Mouse (Mus musculus) heart, embryonic 12.5 days (tissue): ENCODE results near the gene Dazap1. TPM values are rescaled to one million over a fixed set of nuclear protein-coding genes. Genes with fewer than 3 reads are reported as not detected.

ENCODE experiments used
- ATAC-seq: fragments of 200-750 bp; cut with Nextera tagmentation; 2 replicates; pipeline ENCODE4 v1.8.0; 2017; ENCODE audit warnings: moderate TSS enrichment, moderate library complexity; ENCODE audit not compliant: insufficient number of reproducible peaks, low FRiP score
- H3K27ac ChIP-seq: fragments of 300-500 bp; sonication (generic); 2 replicates; pipeline ENCODE4 v1.5.1; 2016; ENCODE audit warnings: mild to moderate bottlenecking, moderate library complexity; ENCODE audit not compliant: poor library complexity, severe bottlenecking
- H3K27me3 ChIP-seq: fragments of 300-500 bp; sonication (generic); replicated peaks from 2 replicates; pipeline ENCODE4 v1.6.1; 2016; ENCODE audit warnings: mild to moderate bottlenecking, moderate library complexity
- H3K36me3 ChIP-seq: fragments of 300-500 bp; sonication (generic); 2 replicates; pipeline ENCODE4 v1.6.1; 2016; ENCODE audit warnings: mild to moderate bottlenecking, moderate library complexity
- H3K4me1 ChIP-seq: fragments of 300-500 bp; sonication (generic); replicated peaks from 2 replicates; pipeline ENCODE4 v1.6.1; 2016; ENCODE audit warnings: mild to moderate bottlenecking
- H3K4me2 ChIP-seq: fragments of 300-500 bp; sonication (generic); 2 replicates; pipeline ENCODE4 v1.6.1; 2016; ENCODE audit warnings: mild to moderate bottlenecking, moderate library complexity
- H3K4me3 ChIP-seq: fragments of 300-500 bp; sonication (generic); 2 replicates; pipeline ENCODE4 v1.5.1; 2016; ENCODE audit warnings: mild to moderate bottlenecking
- H3K9ac ChIP-seq: fragments of 300-500 bp; sonication (generic); 2 replicates; pipeline ENCODE4 v1.6.1; 2016; ENCODE audit warnings: mild to moderate bottlenecking, moderate library complexity
- H3K9me3 ChIP-seq: fragments of 300-500 bp; sonication (generic); replicated peaks from 2 replicates; pipeline ENCODE4 v1.6.1; 2016; ENCODE audit warnings: mild to moderate bottlenecking, moderate library complexity
- WGBS: fragments of 180-500 bp; shearing (Covaris S2); methylation state at CpG from one replicate; pipeline ENCODE4 v1.1.7; 2016; 5-methylcytosine and 5-hydroxymethylcytosine counted together
- polyA plus RNA-seq: library from polyadenylated mRNA; unstranded; fragments of >200 nt; fragmentation: Nextera tagmentation; extraction: Ambion mirVana; gene quantifications from 2 replicates; pipeline ENCODE4 v1.2.1, GENCODE M21; 2016

The Dazap1 gene
- polyA plus RNA-seq, 1 experiment from 2014 or later, result 37.4 TPM

DNA sequence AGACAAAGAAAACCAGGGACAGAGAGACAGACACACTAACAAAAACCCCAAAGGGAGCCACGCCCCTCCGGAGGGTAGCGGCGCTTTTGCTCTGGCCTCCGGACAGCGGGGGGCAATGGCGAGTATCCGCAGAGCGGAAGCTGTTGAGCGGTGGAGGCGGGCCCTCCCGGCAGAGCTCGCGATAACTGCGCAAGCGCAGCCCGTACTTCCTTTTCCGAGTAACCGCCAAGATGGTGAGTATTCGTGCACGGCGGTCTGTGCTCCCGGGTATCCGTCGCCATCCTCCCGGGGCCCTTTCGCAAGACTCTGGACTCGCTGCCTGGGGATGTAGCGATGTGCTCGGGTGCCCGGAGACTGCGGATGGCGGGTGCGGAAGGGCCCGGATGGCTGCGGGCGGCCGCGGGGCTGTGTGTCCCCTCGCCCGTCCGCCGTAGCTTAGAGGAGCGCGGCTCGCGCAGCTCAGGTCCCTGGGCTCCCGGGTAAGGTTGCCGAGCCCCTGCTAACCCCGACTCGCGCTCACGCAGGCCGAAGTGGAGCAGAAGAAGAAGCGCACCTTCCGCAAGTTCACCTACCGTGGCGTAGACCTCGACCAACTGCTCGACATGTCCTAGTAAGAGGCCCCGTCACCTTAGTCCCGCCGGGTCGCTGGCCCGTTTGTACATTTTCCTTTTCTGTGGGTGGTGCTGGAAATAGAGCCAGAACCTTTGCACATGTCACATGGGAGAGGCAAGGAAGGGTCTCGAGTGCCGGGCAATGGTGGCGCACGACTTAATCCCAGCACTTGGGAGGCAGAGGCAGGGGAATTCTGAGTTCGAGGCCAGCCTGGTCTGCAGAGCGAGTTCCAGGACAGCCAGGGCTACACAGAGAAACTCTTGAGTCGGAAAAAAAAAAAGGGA is 31.2 kb downstream of the Dazap1 start, which contains the start of gene Rps15:
Gene Rps15, plus strand, starts transcription at position 203 of the 896 bp plus-strand sequence.
- Histone ChIP-seq H3K27ac (peak within 1 kb of the TSS; percentile 82), H3K27me3 (peaks cover 12% of the 10 kb centered on the region), H3K9ac (peak within 1 kb of the TSS; percentile 92), H3K9me3 (no peaks in the 10 kb centered on the region), H3K36me3 (peaks cover 36% of the 10 kb centered on the region), H3K4me2 (peak within 1 kb of the TSS; percentile 99), H3K4me1 (peaks cover 34% of the 10 kb centered on the region), H3K4me3 (peak within 1 kb of the TSS; percentile 80)
- peak; percentile 92 for ATAC-seq
- under 1% methylated on average over 65 of the region's 72 CpGs for whole genome bisulfite sequencing

DNA sequence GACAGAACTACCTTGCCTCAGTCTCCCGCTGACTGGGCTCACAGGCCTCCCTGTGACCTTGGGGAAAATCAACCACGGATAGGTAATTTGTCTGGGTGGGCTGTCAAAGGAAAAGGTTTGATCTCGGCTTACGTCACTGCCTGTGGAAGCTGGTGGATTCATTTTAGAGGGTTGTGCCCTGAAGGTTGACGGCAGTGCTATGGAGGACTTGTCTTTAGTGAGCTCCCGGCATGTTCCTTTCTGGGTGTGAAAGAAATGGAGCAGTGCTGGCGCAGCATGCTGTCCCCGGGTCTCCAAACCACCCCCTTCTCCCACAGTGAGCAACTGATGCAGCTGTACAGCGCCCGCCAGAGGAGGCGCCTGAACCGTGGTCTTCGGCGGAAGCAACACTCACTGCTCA is 32.0 kb downstream of the Dazap1 start:
- H3K27me3 ChIP-seq, result peaks cover 21% of the 10 kb centered on the region
- peak overlapping the region; percentile 99 for H3K4me2 ChIP-seq
- H3K4me1 ChIP-seq, result peaks cover 34% of the 10 kb centered on the region
- H3K9ac ChIP-seq, result peak overlapping the region; percentile 92
- peak overlapping the region; percentile 82 for H3K27ac ChIP-seq
- 33% methylated on average over 14 of the region's 14 CpGs for WGBS
- peak overlapping the region; percentile 80 for H3K4me3 ChIP-seq
- no peaks in the 10 kb centered on the region for H3K9me3 ChIP-seq
- no peak for ATAC-seq
- H3K36me3 ChIP-seq, result peaks cover 30% of the 10 kb centered on the region

DNA sequence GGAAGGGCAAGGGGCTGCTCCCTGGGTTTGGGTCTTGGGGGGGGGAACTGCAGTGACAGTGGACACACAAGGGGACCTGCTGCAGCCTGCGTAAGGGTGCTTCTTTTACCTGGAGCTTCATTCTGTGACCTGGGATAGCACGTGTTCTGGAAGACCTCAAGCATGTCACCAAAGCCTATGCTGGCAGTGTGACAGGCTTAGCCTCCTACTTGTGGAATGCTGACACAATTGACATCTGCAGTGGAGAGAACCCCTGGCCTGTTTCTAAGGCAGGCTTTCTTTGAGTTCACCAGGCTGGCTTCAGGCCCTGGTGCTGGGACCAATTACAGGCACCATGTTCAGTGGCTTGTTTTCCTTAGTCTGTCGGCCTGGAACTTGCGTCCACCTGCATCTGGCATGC is 33.0 kb downstream of the Dazap1 start:
- peaks cover 30% of the 10 kb centered on the region for H3K27me3 ChIP-seq
- WGBS, result 67% methylated on average over 4 of the region's 4 CpGs
- peak overlapping the region; percentile 92; the same call in 1 of the 2 replicates for H3K9ac ChIP-seq
- peak overlapping the region; percentile 80; the same call in 1 of the 2 replicates for H3K4me3 ChIP-seq
- peaks cover 34% of the 10 kb centered on the region for H3K4me1 ChIP-seq
- H3K4me2 ChIP-seq, result peak overlapping the region; percentile 6; the same call in 1 of the 2 replicates
- no peaks in the 10 kb centered on the region for H3K9me3 ChIP-seq
- no peak overlapping the region for H3K27ac ChIP-seq
- H3K36me3 ChIP-seq, result peaks cover 21% of the 10 kb centered on the region
- ATAC-seq, result no peak

DNA sequence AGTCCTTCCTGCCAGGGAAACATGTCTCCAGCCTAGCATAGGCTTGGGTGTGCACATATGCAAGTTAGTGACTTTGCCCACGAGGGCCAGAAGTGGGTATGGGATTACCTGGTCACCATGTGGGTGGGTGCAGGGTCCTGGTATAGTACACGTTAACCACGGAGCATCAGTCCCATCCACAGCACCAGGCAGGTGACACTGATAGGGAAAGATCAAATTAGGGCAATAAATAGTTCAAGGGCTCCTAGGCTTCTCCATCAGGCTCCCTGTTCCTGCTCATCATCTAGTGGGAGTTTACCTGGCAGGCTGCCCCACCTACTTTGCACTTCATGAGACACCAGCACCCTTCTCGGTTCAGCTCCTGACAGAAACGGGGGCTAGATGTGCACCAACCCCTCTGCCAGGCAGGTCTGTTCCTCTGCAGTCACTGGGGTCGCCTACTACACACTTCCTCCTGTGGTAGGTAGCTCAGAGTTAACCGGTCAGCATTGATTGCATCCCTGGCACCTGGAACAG is 33.6 kb downstream of the Dazap1 start:
- H3K36me3 ChIP-seq, result peaks cover 21% of the 10 kb centered on the region
- H3K4me2 ChIP-seq, result peak overlapping the region; percentile 83; the same call in 1 of the 2 replicates
- 0 out of 2 replicates have a peak overlapping the region, but pooled peaks have one; percentile 92 for H3K9ac ChIP-seq
- no peak for ATAC-seq
- H3K27ac ChIP-seq, result no peak overlapping the region
- H3K4me3 ChIP-seq, result no peak overlapping the region
- 39% methylated on average over 7 of the region's 7 CpGs for WGBS
- H3K4me1 ChIP-seq, result peaks cover 34% of the 10 kb centered on the region
- H3K9me3 ChIP-seq, result no peaks in the 10 kb centered on the region
- peaks cover 36% of the 10 kb centered on the region for H3K27me3 ChIP-seq

DNA sequence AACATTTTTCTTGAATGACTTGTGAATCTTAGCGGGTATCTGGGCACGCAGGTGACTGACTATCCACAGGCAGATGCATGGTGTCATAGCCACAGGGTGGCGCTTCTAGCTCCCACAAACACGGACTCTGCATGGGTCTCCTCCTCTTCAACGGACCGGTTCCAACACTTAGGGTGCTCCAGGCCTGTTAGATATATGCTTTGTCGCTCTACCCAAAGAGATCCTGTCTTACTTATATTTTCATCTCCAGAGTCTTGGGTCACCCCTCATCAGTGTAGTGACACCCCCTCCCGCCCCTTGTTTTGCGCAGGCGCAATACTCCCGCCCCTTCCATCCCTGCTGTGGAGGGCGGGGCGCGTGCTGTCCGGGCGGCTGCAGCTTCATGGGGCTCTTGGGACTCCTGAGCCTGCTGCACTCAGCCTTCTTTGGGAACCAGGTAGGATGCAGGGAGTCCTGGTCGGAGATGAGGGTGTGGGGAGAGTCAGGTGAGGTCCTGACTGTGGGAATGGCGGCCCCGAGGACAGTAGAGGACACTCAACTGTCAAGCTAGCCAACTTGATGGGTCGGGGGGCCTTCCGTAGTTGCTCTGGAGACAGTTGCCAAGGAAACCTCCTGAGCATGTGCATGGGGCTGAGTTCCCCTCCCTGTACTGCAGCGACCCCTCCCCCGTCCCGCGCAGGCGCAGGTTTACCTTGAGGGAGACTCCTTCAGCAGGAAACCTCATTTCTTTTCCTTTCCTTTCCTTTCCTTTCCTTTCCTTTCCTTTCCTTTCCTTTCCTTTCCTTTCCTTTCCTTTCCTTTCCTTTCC is 34.5 kb downstream of the Dazap1 start, which contains the start of gene Apc2:
Gene Apc2, plus strand, starts transcription at position 360 of the 808 bp plus-strand sequence.
- Histone ChIP-seq H3K27ac (no peak within 1 kb of the TSS), H3K4me3 (peak within 1 kb of the TSS; percentile 48), H3K4me1 (peaks cover 34% of the 10 kb centered on the region), H3K27me3 (peaks cover 46% of the 10 kb centered on the region), H3K36me3 (peaks cover 21% of the 10 kb centered on the region), H3K9me3 (no peaks in the 10 kb centered on the region), H3K4me2 (peak within 1 kb of the TSS; percentile 83), H3K9ac (peak within 1 kb of the TSS; percentile 74)
- WGBS, result 1% methylated on average over 26 of the region's 26 CpGs
- ATAC-seq, result peak; percentile 43; the same call in 1 of the 2 replicates

DNA sequence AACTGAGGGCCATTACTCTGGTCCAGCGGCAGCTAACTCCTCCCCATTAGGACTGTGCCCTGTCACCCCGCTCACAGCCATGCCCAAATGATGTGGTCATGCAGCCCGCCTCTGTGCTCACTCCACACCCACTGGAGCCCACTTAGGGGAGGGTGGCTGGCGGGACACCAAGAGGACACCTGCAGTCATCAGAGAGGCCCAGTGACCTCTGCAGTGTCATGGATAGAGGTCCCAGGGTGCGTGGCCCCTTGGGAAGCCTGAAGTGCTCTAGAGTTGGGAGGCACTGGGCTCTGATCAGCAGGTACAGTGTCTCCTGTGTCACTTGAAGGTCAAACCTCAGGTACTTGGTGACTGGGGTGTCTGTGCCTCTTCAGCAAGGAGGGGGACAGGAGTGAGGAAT is 35.5 kb downstream of the Dazap1 start:
- peak overlapping the region; percentile 37; the same call in 1 of the 2 replicates for H3K9ac ChIP-seq
- H3K4me2 ChIP-seq, result no peak overlapping the region
- H3K4me1 ChIP-seq, result peaks cover 34% of the 10 kb centered on the region
- 84% methylated on average over 5 of the region's 5 CpGs for WGBS
- no peak for ATAC-seq
- H3K27ac ChIP-seq, result no peak overlapping the region
- peaks cover 21% of the 10 kb centered on the region for H3K36me3 ChIP-seq
- no peaks in the 10 kb centered on the region for H3K9me3 ChIP-seq
- H3K27me3 ChIP-seq, result peaks cover 56% of the 10 kb centered on the region
- H3K4me3 ChIP-seq, result no peak overlapping the region

DNA sequence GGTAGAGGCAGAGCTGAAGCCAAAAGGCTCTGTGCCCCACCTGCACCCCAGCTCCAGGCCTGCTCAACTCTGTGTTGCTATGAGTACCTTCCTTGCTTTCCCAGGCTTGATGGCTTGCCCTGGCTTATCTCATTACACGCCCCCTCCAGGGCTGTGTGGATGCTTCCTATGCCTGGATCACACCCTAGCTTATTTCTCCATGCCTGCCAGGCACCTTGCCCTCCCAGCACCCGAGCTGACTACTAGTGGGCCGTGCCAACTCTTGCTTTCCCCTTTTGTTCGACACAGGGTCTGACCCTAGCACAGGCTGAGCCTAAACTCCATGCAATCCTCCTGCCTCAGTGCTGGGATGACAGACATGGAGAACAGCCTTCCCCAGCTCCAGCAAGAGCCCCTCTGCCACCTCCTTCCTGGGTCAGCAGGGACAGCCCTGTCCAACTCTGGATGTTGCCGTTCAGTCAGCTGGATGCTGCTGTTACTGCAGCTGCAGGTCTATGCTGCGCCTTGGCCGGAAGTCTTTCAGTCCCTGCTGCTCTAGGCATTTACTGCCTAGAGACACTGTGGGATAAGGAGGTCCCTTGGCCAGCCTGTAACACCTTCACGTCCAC is 36.3 kb downstream of the Dazap1 start:
- Histone ChIP-seq H3K4me3 (no peak overlapping the region), H3K9ac (peak overlapping the region; percentile 23; the same call in 1 of the 2 replicates), H3K27me3 (peaks cover 64% of the 10 kb centered on the region), H3K9me3 (no peaks in the 10 kb centered on the region), H3K36me3 (peaks cover 21% of the 10 kb centered on the region), H3K4me1 (peaks cover 42% of the 10 kb centered on the region), H3K4me2 (no peak overlapping the region), H3K27ac (no peak overlapping the region)
- 66% methylated on average over 8 of the region's 8 CpGs for WGBS
- no peak for ATAC-seq

DNA sequence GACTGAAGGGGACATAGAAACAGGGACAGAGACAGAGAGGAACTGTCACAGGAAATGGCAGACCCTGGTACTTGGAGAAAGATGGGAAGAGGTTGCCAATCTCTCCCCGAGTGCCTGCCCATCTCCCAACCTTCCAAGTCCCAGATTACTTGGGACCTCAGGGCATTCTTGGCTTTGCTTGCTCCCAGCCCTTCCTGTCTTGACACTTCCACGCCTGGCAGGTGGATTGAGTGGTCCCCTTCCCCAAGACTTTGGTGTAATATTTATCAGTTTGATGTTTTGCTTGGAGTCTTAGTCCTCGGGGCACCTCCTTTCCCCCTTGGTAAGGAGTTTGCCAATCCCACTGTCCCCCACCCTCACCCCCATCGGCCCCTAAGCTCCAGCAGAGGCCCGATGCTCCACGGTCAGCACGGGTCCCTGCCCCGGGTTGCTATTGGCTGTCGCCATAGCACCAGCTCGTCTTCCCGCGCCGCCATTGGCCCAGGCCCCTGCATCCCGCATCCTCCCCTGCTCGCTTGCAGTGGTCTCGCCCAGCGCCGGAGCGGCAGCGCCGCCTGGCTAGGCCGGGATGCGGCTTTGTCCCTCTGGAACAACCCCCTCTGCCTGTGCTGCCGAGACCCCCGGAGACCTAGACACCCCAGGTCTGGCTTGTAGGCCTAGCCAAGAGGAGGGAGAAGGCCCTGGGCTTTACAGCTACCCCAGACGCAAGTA is 37.4 kb downstream of the Dazap1 start:
- 6% methylated on average over 26 of the region's 26 CpGs for WGBS
- H3K4me2 ChIP-seq, result no peak overlapping the region; the same call in 1 of the 2 replicates
- H3K4me1 ChIP-seq, result peaks cover 36% of the 10 kb centered on the region
- no peak overlapping the region for H3K4me3 ChIP-seq
- H3K36me3 ChIP-seq, result peaks cover 14% of the 10 kb centered on the region
- peaks cover 68% of the 10 kb centered on the region for H3K27me3 ChIP-seq
- no peak overlapping the region for H3K9ac ChIP-seq
- no peaks in the 10 kb centered on the region for H3K9me3 ChIP-seq
- ATAC-seq, result no peak
- H3K27ac ChIP-seq, result no peak overlapping the region

DNA sequence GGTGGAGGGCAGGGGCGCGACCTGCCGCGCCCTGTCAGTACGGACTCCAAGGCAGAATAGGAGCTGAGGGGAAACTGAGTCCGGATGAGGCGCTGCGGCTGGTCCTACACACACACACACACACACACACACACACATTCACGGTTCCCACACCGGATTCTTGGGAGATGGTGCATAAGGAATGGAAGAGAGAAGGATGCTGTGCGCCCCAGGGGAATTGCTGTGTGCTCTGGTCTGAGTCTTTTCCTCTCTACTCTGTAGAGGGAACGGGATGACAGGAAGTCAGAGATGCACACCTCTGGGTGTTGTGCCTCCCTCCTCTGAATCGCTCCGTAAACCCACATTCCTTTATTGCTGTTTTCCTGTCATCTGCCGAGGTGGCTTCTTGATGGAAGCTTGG is 38.0 kb downstream of the Dazap1 start:
- Histone ChIP-seq H3K27ac (no peak overlapping the region), H3K36me3 (peaks cover 8% of the 10 kb centered on the region), H3K27me3 (peaks cover 74% of the 10 kb centered on the region), H3K9ac (no peak overlapping the region), H3K4me1 (peaks cover 30% of the 10 kb centered on the region), H3K4me2 (no peak overlapping the region; the same call in 1 of the 2 replicates), H3K4me3 (no peak overlapping the region), H3K9me3 (no peaks in the 10 kb centered on the region)
- ATAC-seq, result no peak
- WGBS, result 8% methylated on average over 15 of the region's 15 CpGs

DNA sequence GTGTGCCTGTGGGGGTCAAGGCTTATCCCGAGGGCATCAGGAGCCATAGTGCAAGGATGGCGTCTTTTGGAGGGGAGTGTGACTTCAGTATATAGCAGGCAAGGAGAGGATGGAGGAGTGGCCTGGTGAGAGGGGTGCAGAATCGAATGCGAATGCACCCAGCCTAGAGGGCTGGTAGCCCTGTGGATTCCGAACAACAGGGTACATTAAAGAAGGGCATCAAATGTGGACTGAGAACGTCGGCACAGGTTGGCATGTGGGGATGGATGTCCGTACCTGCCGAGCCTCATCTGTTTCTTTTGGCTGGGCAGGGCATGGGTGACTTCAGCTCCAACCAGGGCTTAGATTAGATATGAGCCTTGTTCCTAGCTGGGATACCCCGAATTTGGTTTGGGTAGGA is 38.5 kb downstream of the Dazap1 start:
- no peak overlapping the region for H3K4me2 ChIP-seq

More for the DNA sequence above, 38.5 kb downstream of the Dazap1 start:
- H3K4me1 ChIP-seq, result peaks cover 27% of the 10 kb centered on the region
- no peak overlapping the region for H3K9ac ChIP-seq
- peaks cover 3% of the 10 kb centered on the region for H3K36me3 ChIP-seq
- WGBS, result 46% methylated on average over 10 of the region's 10 CpGs
- ATAC-seq, result no peak
- no peak overlapping the region for H3K4me3 ChIP-seq
- no peak overlapping the region for H3K27ac ChIP-seq
- no peaks in the 10 kb centered on the region for H3K9me3 ChIP-seq
- peaks cover 79% of the 10 kb centered on the region for H3K27me3 ChIP-seq
